Mouse (Mus musculus): ENCODE results near the gene Col18a1. TPM values are rescaled to one million over a fixed set of nuclear protein-coding genes. Genes with fewer than 3 reads are reported as not detected.

The Col18a1 gene
- polyA plus RNA-seq, 1 experiment from 2014 or later = 104 TPM

GRCm38 (mm10) chr10:77127926-77128325 lies 38.4 kb downstream of the Col18a1 start:
- peaks cover 17% of the 10 kb centered on the region for H3K4me1 ChIP-seq (ENCODE audit: control insufficient read depth, low read depth, low read length)
- H3K4me3 ChIP-seq (ENCODE audit: low read depth, low read length) = no peak overlapping the region
- no peaks in the 10 kb centered on the region for H3K9me3 ChIP-seq (replicated peaks; ENCODE audit: control insufficient read depth, low read length)
- H3K9ac ChIP-seq (ENCODE audit: low read depth, low read length) = no peak overlapping the region
- 0 out of 2 replicates have a peak overlapping the region, but pooled peaks have one; percentile 7 for H3K27ac ChIP-seq (ENCODE audit: low read length)
- no peaks in the 10 kb centered on the region for H3K27me3 ChIP-seq (ENCODE audit: control insufficient read depth, insufficient read depth, low read depth, low read length)
- ATAC-seq (ENCODE audit: low read depth) = peak; percentile 35
- 62% methylated on average over 2 of the region's 2 CpGs for WGBS (ENCODE audit: insufficient replicate concordance)
- H3K4me2 ChIP-seq (ENCODE audit: low read depth, low read length) = no peak overlapping the region
- no peaks in the 10 kb centered on the region for H3K36me3 ChIP-seq (ENCODE audit: control insufficient read depth, insufficient read depth)

DNA sequence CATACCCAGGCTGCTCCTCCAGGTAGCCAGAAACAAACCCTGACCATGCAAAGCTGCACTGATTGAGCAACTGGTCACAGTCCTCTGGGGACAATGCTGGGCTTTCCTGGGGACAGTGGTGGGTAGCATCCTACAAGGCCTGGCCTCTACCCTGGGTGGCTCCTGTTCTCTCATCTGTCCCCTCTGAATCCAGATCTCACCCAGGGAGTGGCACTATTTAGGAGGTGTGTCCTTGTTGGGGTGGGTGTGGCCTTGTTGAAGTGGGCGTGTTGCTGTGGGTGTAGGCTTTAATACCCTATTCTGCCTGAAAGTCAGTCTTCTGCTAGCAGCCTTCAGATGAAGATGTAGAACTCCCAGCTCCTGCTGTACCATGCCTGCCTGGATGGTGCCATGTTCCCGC lies 39.8 kb downstream of the Col18a1 start:
- Histone ChIP-seq H3K4me2 (ENCODE audit: low read depth, low read length) (no peak overlapping the region), H3K9ac (ENCODE audit: low read depth, low read length) (no peak overlapping the region), H3K4me3 (ENCODE audit: low read depth, low read length) (no peak overlapping the region), H3K9me3 (replicated peaks; ENCODE audit: control insufficient read depth, low read length) (no peaks in the 10 kb centered on the region), H3K4me1 (ENCODE audit: control insufficient read depth, low read depth, low read length) (peaks cover 11% of the 10 kb centered on the region), H3K27me3 (ENCODE audit: control insufficient read depth, insufficient read depth, low read depth, low read length) (no peaks in the 10 kb centered on the region), H3K36me3 (ENCODE audit: control insufficient read depth, insufficient read depth) (no peaks in the 10 kb centered on the region), H3K27ac (ENCODE audit: low read length) (no peak overlapping the region)
- peak; percentile 28 for ATAC-seq (ENCODE audit: low read depth)
- WGBS (ENCODE audit: insufficient replicate concordance) = 58% methylated on average over 2 of the region's 2 CpGs

- WGBS (ENCODE audit: insufficient replicate concordance) = 68% methylated on average over 18 of the region's 18 CpGs
Measured at GRCm38 (mm10) chr10:77125078-77125731, 41.1 kb downstream of the Col18a1 start.

GRCm38 (mm10) chr10:77123953-77124352 lies 42.4 kb downstream of the Col18a1 start:
- no peak overlapping the region for H3K4me2 ChIP-seq (ENCODE audit: low read depth, low read length)
- H3K36me3 ChIP-seq (ENCODE audit: control insufficient read depth, insufficient read depth) = no peaks in the 10 kb centered on the region
- no peaks in the 10 kb centered on the region for H3K27me3 ChIP-seq (ENCODE audit: control insufficient read depth, insufficient read depth, low read depth, low read length)
- no peak for ATAC-seq (ENCODE audit: low read depth)
- no peak overlapping the region for H3K4me3 ChIP-seq (ENCODE audit: low read depth, low read length)
- no peaks in the 10 kb centered on the region for H3K9me3 ChIP-seq (replicated peaks; ENCODE audit: control insufficient read depth, low read length)
- no peak overlapping the region for H3K9ac ChIP-seq (ENCODE audit: low read depth, low read length)
- 74% methylated on average over 8 of the region's 8 CpGs for whole genome bisulfite sequencing (ENCODE audit: insufficient replicate concordance)
- no peak overlapping the region for H3K27ac ChIP-seq (ENCODE audit: low read length)
- peaks cover 8% of the 10 kb centered on the region for H3K4me1 ChIP-seq (ENCODE audit: control insufficient read depth, low read depth, low read length)

More at GRCm38 (mm10) chr10:77125078-77125731, 41.1 kb downstream of the Col18a1 start:
- H3K4me1 ChIP-seq (ENCODE audit: control insufficient read depth, low read depth, low read length) = peaks cover 8% of the 10 kb centered on the region
- no peaks in the 10 kb centered on the region for H3K27me3 ChIP-seq (ENCODE audit: control insufficient read depth, insufficient read depth, low read depth, low read length)
- H3K4me2 ChIP-seq (ENCODE audit: low read depth, low read length) = no peak overlapping the region
- no peaks in the 10 kb centered on the region for H3K9me3 ChIP-seq (replicated peaks; ENCODE audit: control insufficient read depth, low read length)
- H3K27ac ChIP-seq (ENCODE audit: low read length) = no peak overlapping the region
- H3K4me3 ChIP-seq (ENCODE audit: low read depth, low read length) = no peak overlapping the region
- ATAC-seq (ENCODE audit: low read depth) = peak; percentile 14; the same call in 1 of the 2 replicates
- H3K36me3 ChIP-seq (ENCODE audit: control insufficient read depth, insufficient read depth) = no peaks in the 10 kb centered on the region
- no peak overlapping the region for H3K9ac ChIP-seq (ENCODE audit: low read depth, low read length)

GRCm38 (mm10) chr10:77121287-77122022 lies 44.9 kb downstream of the Col18a1 start:
- H3K9me3 ChIP-seq (replicated peaks; ENCODE audit: control insufficient read depth, low read length) = no peaks in the 10 kb centered on the region
- no peak overlapping the region for H3K4me2 ChIP-seq (ENCODE audit: low read depth, low read length)
- ATAC-seq (ENCODE audit: low read depth) = no peak
- H3K36me3 ChIP-seq (ENCODE audit: control insufficient read depth, insufficient read depth) = no peaks in the 10 kb centered on the region
- H3K27me3 ChIP-seq (ENCODE audit: control insufficient read depth, insufficient read depth, low read depth, low read length) = no peaks in the 10 kb centered on the region
- H3K4me1 ChIP-seq (ENCODE audit: control insufficient read depth, low read depth, low read length) = peaks cover 4% of the 10 kb centered on the region
- H3K4me3 ChIP-seq (ENCODE audit: low read depth, low read length) = no peak overlapping the region
- H3K27ac ChIP-seq (ENCODE audit: low read length) = no peak overlapping the region
- H3K9ac ChIP-seq (ENCODE audit: low read depth, low read length) = no peak overlapping the region
- 64% methylated on average over 8 of the region's 8 CpGs for WGBS (ENCODE audit: insufficient replicate concordance)

GRCm38 (mm10) chr10:77120501-77120900 lies 45.8 kb downstream of the Col18a1 start:
- WGBS (ENCODE audit: insufficient replicate concordance) = 70% methylated on average over 4 of the region's 4 CpGs
- H3K9ac ChIP-seq (ENCODE audit: low read depth, low read length) = no peak overlapping the region
- no peaks in the 10 kb centered on the region for H3K9me3 ChIP-seq (replicated peaks; ENCODE audit: control insufficient read depth, low read length)
- no peaks in the 10 kb centered on the region; the same call in 1 of the 2 replicates for H3K4me1 ChIP-seq (ENCODE audit: control insufficient read depth, low read depth, low read length)
- H3K27me3 ChIP-seq (ENCODE audit: control insufficient read depth, insufficient read depth, low read depth, low read length) = no peaks in the 10 kb centered on the region
- no peak overlapping the region for H3K4me3 ChIP-seq (ENCODE audit: low read depth, low read length)
- no peak overlapping the region for H3K4me2 ChIP-seq (ENCODE audit: low read depth, low read length)
- ATAC-seq (ENCODE audit: low read depth) = no peak
- no peaks in the 10 kb centered on the region for H3K36me3 ChIP-seq (ENCODE audit: control insufficient read depth, insufficient read depth)
- H3K27ac ChIP-seq (ENCODE audit: low read length) = no peak overlapping the region

DNA sequence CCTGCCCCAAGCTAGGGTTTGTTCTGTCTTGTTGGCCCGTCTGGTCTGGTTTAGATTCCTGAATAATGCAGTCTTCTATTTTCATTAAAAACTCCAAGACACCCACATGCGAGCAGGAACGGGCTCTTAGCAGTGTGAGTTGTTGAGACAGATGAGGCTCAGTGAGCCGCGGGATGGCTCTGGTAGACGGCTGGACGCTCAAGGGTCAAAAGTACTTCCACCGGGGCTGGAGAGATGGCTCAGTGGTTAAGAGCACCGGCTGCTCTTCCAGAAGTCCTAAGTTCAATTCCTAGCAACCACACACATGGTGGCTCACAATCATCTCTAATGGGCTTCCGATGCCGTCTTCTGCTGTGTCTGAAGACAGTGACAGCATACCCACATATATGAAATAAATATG lies 46.9 kb downstream of the Col18a1 start:
- Histone ChIP-seq H3K9me3 (replicated peaks; ENCODE audit: control insufficient read depth, low read length) (no peaks in the 10 kb centered on the region), H3K27ac (ENCODE audit: low read length) (no peak overlapping the region), H3K36me3 (ENCODE audit: control insufficient read depth, insufficient read depth) (no peaks in the 10 kb centered on the region), H3K4me3 (ENCODE audit: low read depth, low read length) (no peak overlapping the region), H3K27me3 (ENCODE audit: control insufficient read depth, insufficient read depth, low read depth, low read length) (no peaks in the 10 kb centered on the region), H3K4me1 (ENCODE audit: control insufficient read depth, low read depth, low read length) (no peaks in the 10 kb centered on the region; the same call in 1 of the 2 replicates), H3K9ac (ENCODE audit: low read depth, low read length) (no peak overlapping the region), H3K4me2 (ENCODE audit: low read depth, low read length) (no peak overlapping the region)
- ATAC-seq (ENCODE audit: low read depth) = no peak
- WGBS (ENCODE audit: insufficient replicate concordance) = 66% methylated on average over 11 of the region's 11 CpGs

DNA sequence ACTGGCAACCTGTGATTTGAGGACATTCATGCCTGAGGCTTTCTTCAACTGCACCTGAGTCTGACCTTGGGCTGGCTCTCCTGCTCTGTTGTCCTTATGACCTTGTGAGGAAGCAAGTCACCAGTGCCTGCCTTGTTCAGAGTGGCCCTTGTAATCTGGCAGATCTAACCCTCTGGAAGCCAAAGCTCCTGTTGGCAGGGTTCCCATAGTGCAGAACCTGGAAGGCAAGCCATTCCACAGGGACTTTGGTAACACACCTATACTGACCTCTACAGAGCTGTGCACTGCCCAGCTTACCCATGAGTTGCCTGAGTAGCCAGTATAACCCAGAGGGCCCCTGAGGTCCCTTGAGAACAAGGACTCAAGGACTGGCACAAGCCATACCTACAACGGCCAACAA lies 48.0 kb downstream of the Col18a1 start:
- H3K9me3 ChIP-seq (replicated peaks; ENCODE audit: control insufficient read depth, low read length) = no peaks in the 10 kb centered on the region
- H3K27me3 ChIP-seq (ENCODE audit: control insufficient read depth, insufficient read depth, low read depth, low read length) = no peaks in the 10 kb centered on the region
- H3K4me3 ChIP-seq (ENCODE audit: low read depth, low read length) = no peak overlapping the region
- peak; percentile 27; the same call in 1 of the 2 replicates for ATAC-seq (ENCODE audit: low read depth)
- no peaks in the 10 kb centered on the region; the same call in 1 of the 2 replicates for H3K4me1 ChIP-seq (ENCODE audit: control insufficient read depth, low read depth, low read length)
- H3K36me3 ChIP-seq (ENCODE audit: control insufficient read depth, insufficient read depth) = no peaks in the 10 kb centered on the region
- no peak overlapping the region for H3K9ac ChIP-seq (ENCODE audit: low read depth, low read length)
- no peak overlapping the region for H3K4me2 ChIP-seq (ENCODE audit: low read depth, low read length)
- 67% methylated on average over 1 of the region's 1 CpGs for WGBS (ENCODE audit: insufficient replicate concordance)
- H3K27ac ChIP-seq (ENCODE audit: low read length) = 0 out of 2 replicates have a peak overlapping the region, but pooled peaks have one; percentile 25
